Mouse (Mus musculus) heart, postnatal 0 days (tissue): ENCODE measurements at regions not wholly inside any gene's neighbourhood (a gene's known extent, or its start where the extent isn't known, plus 50 kb on each side); places are given as distances from the start of the nearest gene placed in this dataset.

Experiments used
- ATAC-seq: fragments of 200-750 bp; cut with Nextera tagmentation; 2 replicates; pipeline ENCODE4 v1.8.0; 2017; ENCODE audit warnings: low read depth, moderate number of reproducible peaks, moderate library complexity; ENCODE audit not compliant: insufficient read depth
- DNase-seq: peaks from one replicate; pipeline ENCODE4 v3.0.0-alpha.2; 2016; ENCODE audit warnings: low spot score
- H3K27ac ChIP-seq: fragments of 300-500 bp; sonication (generic); 2 replicates; pipeline ENCODE4 v1.5.1; 2014; ENCODE audit warnings: low read depth, mild to moderate bottlenecking
- H3K27me3 ChIP-seq: fragments of 300-500 bp; sonication (generic); 2 replicates; pipeline ENCODE4 v1.6.1; 2014; ENCODE audit warnings: low read length, mixed read lengths; ENCODE audit not compliant: control insufficient read depth, insufficient read depth
- H3K36me3 ChIP-seq: fragments of 300-500 bp; sonication (generic); replicated peaks from 2 replicates; pipeline ENCODE4 v1.6.1; 2014; ENCODE audit warnings: low read length, mixed read lengths; ENCODE audit not compliant: control insufficient read depth, insufficient read depth
- H3K4me1 ChIP-seq: fragments of 300-500 bp; sonication (generic); 2 replicates; pipeline ENCODE4 v1.6.1; 2014; ENCODE audit warnings: antibody characterized with exemption; ENCODE audit not compliant: control insufficient read depth, insufficient read depth
- H3K4me2 ChIP-seq: fragments of 300-500 bp; sonication (generic); 2 replicates; pipeline ENCODE4 v1.6.1; 2014; ENCODE audit warnings: low read depth, mild to moderate bottlenecking, low read length, moderate library complexity
- H3K4me3 ChIP-seq: fragments of 300-500 bp; sonication (generic); 2 replicates; pipeline ENCODE4 v1.5.1; 2014; ENCODE audit warnings: low read depth, low read length
- H3K9ac ChIP-seq: fragments of 300-500 bp; sonication (generic); replicated peaks from 2 replicates; pipeline ENCODE4 v1.6.1; 2014; ENCODE audit warnings: low read depth, low read length, mixed read lengths
- H3K9me3 ChIP-seq: fragments of 300-500 bp; sonication (generic); replicated peaks from 2 replicates; pipeline ENCODE4 v1.6.1; 2016; ENCODE audit warnings: low read length; ENCODE audit not compliant: control insufficient read depth
- CTCF ChIP-seq: IDR thresholded peaks from 2 replicates; pipeline ENCODE4 v1.5.1; 2016; ENCODE audit warnings: antibody characterized with exemption, control low read depth, low read depth
- EP300 ChIP-seq: IDR thresholded peaks from 2 replicates; pipeline ENCODE4 v1.6.1; 2016; ENCODE audit warnings: antibody characterized with exemption, low read depth
- WGBS: fragments of 180-500 bp; shearing (Covaris S2); extraction: QIAGEN DNeasy Blood & Tissue Kit; methylation state at CpG from one replicate; pipeline ENCODE4 v1.1.7; 2014; 5-methylcytosine and 5-hydroxymethylcytosine counted together

- H3K4me2 ChIP-seq = no peak overlapping the region
- DNase-seq (no peak), ATAC-seq (no peak)
- no peaks in the 10 kb centered on the region for H3K27me3 ChIP-seq
- TF ChIP-seq CTCF (no peak), EP300 (no peak)
- WGBS = 83% methylated on average over 1 of the region's 1 CpGs
- no peak overlapping the region for H3K27ac ChIP-seq
- no peak overlapping the region for H3K9ac ChIP-seq
- no peaks in the 10 kb centered on the region for H3K4me1 ChIP-seq
- H3K4me3 ChIP-seq = no peak overlapping the region
- H3K36me3 ChIP-seq = no peaks in the 10 kb centered on the region
- no peaks in the 10 kb centered on the region for H3K9me3 ChIP-seq
These were observed 203.4 kb upstream of the Tbl1x start for GRCm38 (mm10) chrX:77307374-77307773.

GRCm38 (mm10) chrX:77314384-77314783, 196.4 kb upstream of the Tbl1x start:
- Histone ChIP-seq H3K4me1 (no peaks in the 10 kb centered on the region), H3K4me3 (no peak overlapping the region), H3K27me3 (no peaks in the 10 kb centered on the region), H3K27ac (no peak overlapping the region), H3K36me3 (no peaks in the 10 kb centered on the region), H3K4me2 (no peak overlapping the region), H3K9me3 (no peaks in the 10 kb centered on the region), H3K9ac (no peak overlapping the region)
- TF ChIP-seq EP300 (no peak), CTCF (peak; percentile 50)
- WGBS = 41% methylated on average over 3 of the region's 3 CpGs
- peak; percentile 17 for DNase-seq
- no peak for ATAC-seq

GRCm38 (mm10) chrX:77323644-77324043, 187.2 kb upstream of the Tbl1x start:
- no peaks in the 10 kb centered on the region; the same call in 1 of the 2 replicates for H3K9me3 ChIP-seq
- H3K4me2 ChIP-seq = no peak overlapping the region
- H3K27me3 ChIP-seq = no peaks in the 10 kb centered on the region
- TF ChIP-seq CTCF = no peak
- TF ChIP-seq EP300 = no peak
- no peaks in the 10 kb centered on the region for H3K36me3 ChIP-seq
- 30% methylated on average over 4 of the region's 4 CpGs for WGBS
- no peak overlapping the region for H3K9ac ChIP-seq
- H3K4me3 ChIP-seq = no peak overlapping the region
- no peak for ATAC-seq
- no peaks in the 10 kb centered on the region for H3K4me1 ChIP-seq
- DNase-seq = no peak
- no peak overlapping the region for H3K27ac ChIP-seq

- 37% methylated on average over 2 of the region's 2 CpGs for WGBS
- H3K36me3 ChIP-seq = no peaks in the 10 kb centered on the region
These were observed 157.6 kb upstream of the Tbl1x start for GRCm38 (mm10) chrX:77353181-77353580.

GRCm38 (mm10) chrX:77360551-77360950, 150.3 kb upstream of the Tbl1x start:
- no peak overlapping the region for H3K9ac ChIP-seq
- no peaks in the 10 kb centered on the region for H3K36me3 ChIP-seq
- H3K27ac ChIP-seq = no peak overlapping the region
- no peaks in the 10 kb centered on the region for H3K9me3 ChIP-seq
- no peak for TF ChIP-seq EP300
- TF ChIP-seq CTCF = no peak
- 52% methylated on average over 2 of the region's 2 CpGs for WGBS
- no peaks in the 10 kb centered on the region for H3K4me1 ChIP-seq
- H3K4me3 ChIP-seq = no peak overlapping the region
- DNase-seq = no peak
- H3K27me3 ChIP-seq = no peaks in the 10 kb centered on the region
- no peak overlapping the region for H3K4me2 ChIP-seq
- no peak for ATAC-seq

More at GRCm38 (mm10) chrX:77353181-77353580, 157.6 kb upstream of the Tbl1x start:
- TF ChIP-seq EP300 (no peak), CTCF (no peak)
- Histone ChIP-seq H3K9ac (no peak overlapping the region), H3K9me3 (no peaks in the 10 kb centered on the region), H3K27ac (no peak overlapping the region), H3K4me2 (no peak overlapping the region), H3K27me3 (no peaks in the 10 kb centered on the region), H3K4me1 (no peaks in the 10 kb centered on the region), H3K4me3 (no peak overlapping the region)
- no peak for DNase-seq
- no peak for ATAC-seq

- 55% methylated on average over 2 of the region's 2 CpGs for WGBS
- Histone ChIP-seq H3K4me2 (no peak overlapping the region), H3K9me3 (no peaks in the 10 kb centered on the region), H3K4me3 (no peak overlapping the region), H3K27me3 (no peaks in the 10 kb centered on the region), H3K4me1 (no peaks in the 10 kb centered on the region), H3K36me3 (no peaks in the 10 kb centered on the region), H3K9ac (no peak overlapping the region), H3K27ac (no peak overlapping the region)
- DNase-seq = no peak
- ATAC-seq = no peak
- TF ChIP-seq CTCF (no peak), EP300 (no peak)
These were observed 149.7 kb upstream of the Tbl1x start for GRCm38 (mm10) chrX:77361106-77361505.
